Mouse (Mus musculus): ENCODE measurements around the gene Olfr1180. TPM values are rescaled to one million over a fixed set of nuclear protein-coding genes. Genes with fewer than 3 reads are reported as not detected.
"Not testable (repeated sequence)": the region's sequence is repeated elsewhere in the genome, so short reads cannot be mapped to it uniquely, and the experiment has no call there.

Olfr1180 gene
- not detected for total RNA-seq (2021)
- long read RNA-seq, experiment 1 = 0 reads
- long read RNA-seq, experiment 2 = 0 reads

DNA sequence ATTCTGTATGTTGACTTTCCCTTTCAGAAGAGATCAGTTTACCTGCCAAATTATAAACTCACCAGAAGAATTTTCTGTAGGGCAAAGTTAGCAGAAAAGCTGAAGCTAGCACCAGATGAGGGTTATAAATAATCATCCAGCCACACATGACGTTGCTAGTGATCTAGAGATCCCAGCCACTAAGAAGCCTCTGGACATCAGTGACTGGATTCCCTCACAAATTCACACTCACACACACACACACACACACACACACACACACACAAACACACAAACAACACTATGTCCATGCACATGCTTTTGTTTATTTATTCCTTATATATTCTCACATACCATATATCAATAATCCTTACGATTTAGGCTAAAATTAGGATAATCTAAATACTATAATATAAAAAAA lies at the start of gene Olfr1180:
Gene Olfr1180, minus strand, starts transcription at position 101 of the 400 bp plus-strand sequence.
- no peak for DNase-seq
- intact Hi-C loops (cut with DNase I; ENCODE audit: low total_unique reads) = no loop called here

- DNase-seq; intact Hi-C loops (cut with DNase I; ENCODE audit: low total_unique reads): not testable (repeated sequence)
Measured at GRCm38 (mm10) chr2:88454567-88454966, 35.6 kb upstream of the Olfr1180 start, which contains the start of gene Olfr1183. Gene Olfr1183 (plus strand): TSS chr2:88454867.

- intact Hi-C loops (cut with DNase I; ENCODE audit: low total_unique reads) = no loop called here
- DNase-seq = no peak
Measured at GRCm38 (mm10) chr2:88449031-88449430, 30.1 kb upstream of the Olfr1180 start, which contains the start of gene Gm13757. Gene Gm13757 (minus strand): TSS chr2:88449131.

DNA sequence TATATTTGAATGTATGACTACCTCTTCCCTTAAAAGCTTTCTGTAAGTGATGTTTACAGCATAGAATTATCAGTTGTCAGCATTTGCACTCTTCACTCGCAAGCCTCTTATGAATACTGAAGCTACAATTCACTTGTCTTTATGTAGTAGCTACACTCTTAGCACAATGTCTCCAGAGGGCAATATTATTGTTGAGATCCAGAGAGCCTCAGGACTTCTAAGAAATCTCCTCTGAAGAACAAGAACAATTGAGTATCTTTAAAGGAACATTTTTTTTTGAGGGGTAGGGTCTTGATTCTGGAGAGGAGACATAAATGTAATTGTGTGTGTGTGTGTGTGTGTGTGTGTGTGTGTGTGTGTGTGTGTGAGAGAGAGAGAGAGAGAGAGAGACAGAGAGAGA lies 7.1 kb upstream of the Olfr1180 start, which contains the start of gene Olfr1181:
Gene Olfr1181, minus strand, starts transcription at position 101 of the 400 bp plus-strand sequence.
- intact Hi-C loops (cut with DNase I; ENCODE audit: low total_unique reads) = no loop called here

DNA sequence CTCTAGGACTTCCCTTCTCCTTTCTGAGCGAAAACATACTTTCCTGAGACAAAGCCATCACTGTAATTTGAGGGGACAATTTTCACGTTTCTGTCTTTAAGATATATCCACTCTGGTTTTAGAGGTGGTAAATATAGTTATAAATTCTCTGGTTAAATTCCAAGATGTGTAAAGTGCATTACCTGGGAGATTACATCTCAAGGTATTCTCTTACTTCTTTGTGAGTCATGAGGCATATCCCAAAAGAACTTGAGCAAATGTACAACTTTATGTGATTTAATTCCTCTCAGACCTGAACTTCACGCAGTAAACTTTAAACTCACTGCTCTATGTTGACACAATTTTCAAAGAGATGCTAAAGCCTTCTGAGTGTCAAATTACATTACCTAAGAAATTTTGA lies 12.6 kb downstream of the Olfr1180 start, which contains the start of gene Olfr1179:
Gene Olfr1179, minus strand, starts transcription at position 101 of the 400 bp plus-strand sequence.
- no peak for DNase-seq
- intact Hi-C loops (cut with DNase I; ENCODE audit: low total_unique reads) = no loop called here

More for the DNA sequence above, 7.1 kb upstream of the Olfr1180 start, which contains the start of gene Olfr1181:
- no peak for DNase-seq

- intact Hi-C loops (cut with DNase I; ENCODE audit: low total_unique reads) = no loop called here
- DNase-seq = no peak
Measured at GRCm38 (mm10) chr2:88386762-88387161, 32.2 kb downstream of the Olfr1180 start, which contains the start of gene Olfr1178. Gene Olfr1178 (plus strand): TSS chr2:88387062.

Other genes starting within 250 kb of the Olfr1180 start
- gene Olfr1168, start 237.3 kb downstream of the Olfr1180 start, total RNA-seq (2021) = not detected
- gene Olfr1170, start 190.8 kb downstream of the Olfr1180 start, total RNA-seq (2021) = not detected
- not detected for gene Olfr1173, start 139.3 kb downstream of the Olfr1180 start, total RNA-seq (2021)
- not detected for gene Olfr1174-ps, start 104.0 kb downstream of the Olfr1180 start, total RNA-seq (2021)
- gene Olfr1175-ps, start 91.9 kb downstream of the Olfr1180 start, total RNA-seq (2021) = not detected
- not detected for gene Olfr1176, start 82.4 kb downstream of the Olfr1180 start, total RNA-seq (2021)
- not detected for gene Olfr1177-ps, start 72.7 kb downstream of the Olfr1180 start, total RNA-seq (2021)
- not detected for gene Olfr1178, start 32.1 kb downstream of the Olfr1180 start, total RNA-seq (2021)
- gene Olfr1179, start 12.7 kb downstream of the Olfr1180 start, total RNA-seq (2021) = not detected
- not detected for gene Olfr1181, start 7.0 kb upstream of the Olfr1180 start, total RNA-seq (2021)
- gene Gm13757, start 30.0 kb upstream of the Olfr1180 start, total RNA-seq (2021) = not detected
- not detected for gene Olfr1183, start 35.7 kb upstream of the Olfr1180 start, total RNA-seq (2021)
- not detected for gene Olfr1184, start 64.4 kb upstream of the Olfr1180 start, total RNA-seq (2021)
- gene Olfr1185-ps1, start 74.2 kb upstream of the Olfr1180 start, total RNA-seq (2021) = not detected
- gene Olfr1186, start 99.4 kb upstream of the Olfr1180 start, total RNA-seq (2021) = not detected
- gene Olfr1188, start 137.8 kb upstream of the Olfr1180 start, total RNA-seq (2021) = not detected
- gene Olfr1189, start 167.3 kb upstream of the Olfr1180 start, total RNA-seq (2021) = not detected
- gene Olfr1191-ps1, start 221.4 kb upstream of the Olfr1180 start, total RNA-seq (2021) = under 1 TPM in 1 of 2 experiments, not detected in 1; 0.04 TPM
- gene Olfr1192-ps1, start 229.4 kb upstream of the Olfr1180 start, total RNA-seq (2021) = not detected